Mouse (Mus musculus) gastrocnemius, postnatal 10 days (tissue): ENCODE measurements around the gene Wdr63. TPM values are rescaled to one million over a fixed set of nuclear protein-coding genes. Genes with fewer than 3 reads are reported as not detected.

Experiments used
- DNase-seq: peaks from one replicate; pipeline ENCODE4 v3.0.0; 2021; ENCODE audit warnings: mixed read lengths
- long read RNA-seq, 2 experiments: library from polyadenylated mRNA; stranded (forward); transcript quantifications; one replicate each; pipeline ENCODE4 v2.0.0; 2021
- total RNA-seq, 2 experiments: library from RNA; stranded (reverse); gene quantifications; 2 replicates each; pipeline ENCODE4 v1.2.3; 2021

Gene Wdr63
- total RNA-seq: not detected
- long read RNA-seq, experiment 1: 0 reads
- long read RNA-seq, experiment 2: 0 reads

DNA sequence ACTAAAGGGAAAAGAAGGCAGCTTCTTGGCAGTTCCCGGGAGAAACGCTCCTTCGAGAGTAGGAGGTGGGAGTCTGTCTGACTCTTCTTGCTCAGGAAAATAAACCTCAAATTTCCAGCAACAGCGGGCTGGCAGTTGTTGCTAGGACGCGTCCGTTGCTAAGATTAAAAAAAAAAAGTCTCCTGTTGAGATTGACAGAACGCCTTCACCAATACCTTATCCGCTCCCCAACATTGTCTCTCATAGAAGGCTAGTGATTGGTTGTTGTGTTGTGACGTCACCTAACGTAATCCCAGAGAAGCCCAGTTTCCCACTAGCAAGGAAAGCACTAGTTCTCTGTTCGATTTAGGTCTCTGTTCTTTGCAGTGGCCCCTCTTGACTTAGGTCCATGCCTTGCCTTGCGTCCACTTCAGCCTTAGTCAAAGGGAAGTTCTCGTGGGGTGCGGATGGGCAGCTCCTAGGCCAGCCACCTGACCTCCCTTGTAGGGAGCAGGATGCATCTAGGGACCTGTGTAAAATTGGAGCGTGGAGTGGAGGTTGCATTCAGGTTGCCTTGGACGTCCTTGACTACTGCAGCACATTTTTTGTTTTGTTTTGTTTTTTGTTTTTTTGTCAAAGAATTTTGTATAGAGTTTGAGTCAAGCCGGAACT is at the start of gene Wdr63:
TSS of gene Wdr63 (minus strand) at position 210 of the 651 bp plus-strand sequence.
- no peak for DNase-seq

DNA sequence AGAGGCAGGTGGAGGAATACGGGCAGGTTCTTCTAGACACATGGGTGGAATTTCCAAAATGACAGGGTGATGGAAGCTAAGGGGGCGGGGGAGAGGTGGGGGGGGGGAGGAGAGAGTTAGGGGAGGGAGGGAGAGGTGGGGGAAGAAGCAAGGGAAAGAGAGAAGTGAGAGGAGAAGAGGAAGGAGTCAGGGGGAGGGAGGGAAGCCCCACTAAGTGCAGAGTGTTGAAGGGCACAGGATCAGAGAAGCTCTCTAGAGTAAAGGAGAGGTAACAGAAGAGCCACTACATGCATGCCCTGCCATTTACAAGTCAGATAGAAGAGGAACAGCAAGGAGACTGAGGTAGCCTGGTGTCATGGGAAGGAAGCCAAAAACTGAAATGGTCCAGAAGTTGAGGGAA is 48.9 kb upstream of the Wdr63 start:
- DNase-seq: no peak

DNA sequence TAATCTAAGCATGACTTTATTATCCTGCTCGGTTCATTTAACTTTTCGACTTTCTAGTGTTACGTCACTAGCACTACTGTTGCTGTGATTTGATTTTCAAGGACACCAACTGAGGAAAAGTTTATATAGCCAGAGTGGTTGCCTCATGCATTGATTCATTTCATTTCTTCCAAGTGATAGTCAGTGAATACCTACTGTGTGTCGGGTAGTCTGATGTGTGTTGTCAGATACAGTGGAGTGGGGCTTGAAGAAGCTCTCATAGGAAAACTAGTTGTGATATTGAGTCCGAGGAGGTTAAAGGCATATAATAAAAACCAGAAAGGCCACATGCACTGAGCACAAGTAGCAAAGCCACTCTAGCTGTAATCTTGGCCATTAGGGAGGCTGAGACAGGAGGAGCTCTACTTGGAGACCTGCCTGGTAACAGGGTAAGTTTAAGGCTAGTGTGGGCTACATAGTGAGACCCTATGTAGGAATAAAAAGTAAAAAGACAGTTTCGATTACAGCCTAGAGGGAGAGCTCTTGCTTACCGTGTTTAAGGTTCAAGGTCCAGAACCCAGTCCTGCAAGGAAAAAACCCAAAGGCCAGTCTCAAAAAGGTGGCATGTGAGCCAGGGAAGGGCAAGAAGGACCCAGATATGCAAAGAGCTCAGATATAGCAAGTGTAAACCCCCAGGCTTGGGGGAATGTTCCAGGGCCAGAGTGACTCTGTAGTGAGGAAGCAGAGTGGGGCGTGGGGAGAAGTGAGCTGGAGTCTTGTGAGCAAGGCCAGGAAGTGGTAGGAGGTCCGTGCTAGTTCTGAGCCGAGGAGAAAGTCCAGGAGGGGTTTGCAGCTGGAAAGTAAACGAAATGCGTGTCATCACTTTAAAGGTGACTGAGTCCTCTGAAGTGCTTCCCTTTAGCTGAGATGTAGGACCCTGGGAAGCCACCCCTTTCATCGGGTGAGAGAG is 48.0 kb upstream of the Wdr63 start:
- no peak for DNase-seq

DNA sequence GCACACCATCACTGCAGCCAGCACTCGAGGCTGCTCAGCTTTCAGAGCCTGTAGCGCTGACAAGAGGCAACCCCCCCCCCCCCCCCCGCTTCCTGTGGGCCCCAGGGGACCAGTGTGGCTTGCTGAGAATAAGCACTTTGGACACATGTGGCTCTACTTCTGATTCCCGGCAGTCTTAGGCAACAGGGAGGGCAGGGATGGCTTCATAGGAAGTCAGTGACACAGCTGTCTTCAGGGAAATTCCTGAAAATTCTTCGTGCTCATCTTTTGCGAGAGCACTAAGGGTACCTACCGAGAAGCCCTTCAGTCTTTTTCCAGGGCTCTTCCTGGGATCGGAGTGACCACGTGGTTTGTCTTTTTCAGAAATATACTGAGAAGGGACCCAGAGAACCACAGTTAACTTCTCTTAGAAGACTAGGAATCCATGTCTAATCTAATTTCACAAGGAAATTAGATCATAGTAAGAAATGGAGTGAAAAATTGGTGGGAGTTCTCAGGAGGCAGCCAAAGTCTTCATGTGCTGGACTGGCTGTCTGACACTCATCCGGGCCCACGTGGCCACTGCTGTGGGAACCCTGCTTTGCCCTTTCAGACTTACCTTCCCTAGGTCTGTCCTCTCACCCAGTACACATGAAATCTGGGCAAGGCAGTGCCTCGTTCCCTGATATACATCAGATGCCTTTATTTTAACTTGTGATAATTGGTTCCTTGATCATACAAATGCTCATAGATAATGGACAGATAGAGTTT is 46.1 kb upstream of the Wdr63 start:
- DNase-seq: no peak

DNA sequence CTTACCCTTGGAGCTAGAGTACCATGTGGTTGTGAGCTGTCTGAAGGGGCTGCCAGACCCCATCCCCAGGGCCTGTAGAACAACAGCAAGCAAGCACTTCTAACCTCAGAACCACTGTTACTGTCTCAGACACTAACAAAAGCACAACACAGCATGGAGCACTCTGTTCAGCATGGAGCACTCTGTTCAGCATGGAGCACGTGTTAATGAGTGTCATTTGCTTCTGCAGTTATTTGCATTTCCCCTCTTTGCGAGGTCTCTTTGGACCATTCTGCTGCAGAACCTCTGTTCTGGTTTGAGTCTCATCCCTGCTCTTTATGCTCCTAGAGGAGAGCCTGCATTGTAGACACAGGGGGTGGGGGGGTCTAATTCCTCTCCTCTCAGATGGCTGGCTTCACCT is 45.0 kb upstream of the Wdr63 start:
- no peak for DNase-seq

DNA sequence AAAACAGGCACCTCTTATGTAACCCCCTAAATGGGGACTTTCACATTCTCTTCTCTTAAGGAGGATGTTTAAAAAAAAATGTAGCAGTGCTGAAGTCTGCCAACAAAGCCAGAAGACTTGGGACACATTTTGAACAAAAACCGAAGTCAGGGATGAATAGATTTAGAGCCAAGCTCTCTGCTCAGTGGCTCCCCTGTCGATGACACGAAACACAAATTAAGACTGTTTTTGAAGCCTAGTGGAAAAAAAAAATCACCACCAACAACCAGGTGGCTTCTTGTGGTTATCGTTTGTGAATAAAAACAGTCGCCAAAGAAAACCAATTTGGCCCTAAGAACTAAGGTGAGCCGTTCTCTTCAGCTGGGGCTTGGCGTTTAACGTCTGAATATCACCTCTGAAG is 44.4 kb upstream of the Wdr63 start:
- DNase-seq: no peak

DNA sequence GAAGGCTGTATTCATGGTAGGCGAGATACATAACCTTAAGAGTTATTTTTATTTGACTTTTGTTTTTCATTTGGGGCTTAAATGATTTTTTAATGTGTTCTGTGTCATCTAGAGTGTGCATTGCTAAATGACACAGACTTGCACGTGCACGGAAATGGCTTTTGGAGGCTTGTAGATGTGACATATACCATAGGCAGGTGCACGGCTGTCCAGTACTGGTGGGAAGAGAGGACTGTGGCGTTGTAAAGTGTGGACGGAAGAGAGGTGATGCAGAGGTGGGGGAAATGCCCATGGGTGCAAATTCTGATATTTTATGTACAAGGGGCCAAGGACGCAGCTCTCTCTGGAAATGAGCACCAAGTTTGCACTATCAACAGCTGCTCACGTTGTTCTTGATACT is 43.8 kb upstream of the Wdr63 start:
- DNase-seq: no peak

DNA sequence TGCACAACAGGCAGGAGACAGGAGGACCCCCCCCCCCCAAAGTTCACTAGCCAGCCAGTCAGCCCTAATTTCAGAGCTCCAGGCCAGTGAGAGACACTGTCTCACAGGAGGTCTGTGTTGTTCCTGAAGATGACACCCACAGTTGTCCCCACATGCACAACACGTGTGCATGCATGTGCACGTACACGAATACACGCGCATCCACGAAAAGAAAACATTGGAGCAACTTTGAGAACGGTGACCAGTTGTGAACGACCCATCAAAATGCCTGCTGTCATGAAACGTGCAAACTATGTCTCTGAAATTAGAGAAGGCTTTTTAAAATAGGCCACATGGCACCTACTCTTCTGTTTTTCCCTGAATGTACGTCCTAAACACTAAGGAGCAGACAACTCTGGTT is 43.4 kb upstream of the Wdr63 start:
- DNase-seq: no peak

DNA sequence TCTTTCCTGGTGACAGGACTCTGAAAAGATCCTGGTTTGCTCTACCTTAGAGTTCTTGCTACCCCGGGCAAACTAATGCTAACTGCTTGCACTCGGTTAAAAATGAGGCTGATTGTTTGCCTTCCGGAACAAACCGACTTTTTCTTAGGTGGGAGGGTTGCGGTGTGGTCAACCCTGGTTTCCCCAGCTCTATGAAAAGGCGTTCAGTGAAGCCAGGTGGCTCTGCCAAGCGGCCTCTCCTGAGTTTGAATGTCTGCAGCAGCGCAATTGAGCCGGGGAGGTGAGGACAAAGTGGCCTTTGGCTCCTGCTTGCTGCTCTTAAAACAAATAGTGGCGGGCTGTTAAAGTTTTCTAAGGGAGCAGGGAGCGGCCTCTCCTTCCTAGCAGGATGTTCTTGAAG is 42.6 kb upstream of the Wdr63 start:
- no peak for DNase-seq

DNA sequence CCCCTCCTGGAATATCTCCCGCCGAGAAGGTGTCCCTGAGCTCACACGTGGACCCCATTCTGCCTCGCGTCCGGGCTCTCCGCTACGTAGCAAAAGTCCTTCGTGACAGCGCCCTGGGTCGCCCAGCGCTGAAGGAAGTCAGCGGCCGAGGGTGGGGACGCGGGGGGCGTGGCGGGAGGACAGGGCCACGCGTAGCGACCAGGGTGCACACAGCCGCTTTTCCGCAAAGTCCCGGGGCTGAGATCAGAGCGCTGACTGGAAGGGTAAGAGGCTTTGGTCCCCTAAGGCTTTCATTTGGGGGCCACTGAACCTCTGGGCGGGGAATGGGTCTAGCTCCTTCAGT is 42.1 kb upstream of the Wdr63 start:
- DNase-seq: peak; percentile 57

DNA sequence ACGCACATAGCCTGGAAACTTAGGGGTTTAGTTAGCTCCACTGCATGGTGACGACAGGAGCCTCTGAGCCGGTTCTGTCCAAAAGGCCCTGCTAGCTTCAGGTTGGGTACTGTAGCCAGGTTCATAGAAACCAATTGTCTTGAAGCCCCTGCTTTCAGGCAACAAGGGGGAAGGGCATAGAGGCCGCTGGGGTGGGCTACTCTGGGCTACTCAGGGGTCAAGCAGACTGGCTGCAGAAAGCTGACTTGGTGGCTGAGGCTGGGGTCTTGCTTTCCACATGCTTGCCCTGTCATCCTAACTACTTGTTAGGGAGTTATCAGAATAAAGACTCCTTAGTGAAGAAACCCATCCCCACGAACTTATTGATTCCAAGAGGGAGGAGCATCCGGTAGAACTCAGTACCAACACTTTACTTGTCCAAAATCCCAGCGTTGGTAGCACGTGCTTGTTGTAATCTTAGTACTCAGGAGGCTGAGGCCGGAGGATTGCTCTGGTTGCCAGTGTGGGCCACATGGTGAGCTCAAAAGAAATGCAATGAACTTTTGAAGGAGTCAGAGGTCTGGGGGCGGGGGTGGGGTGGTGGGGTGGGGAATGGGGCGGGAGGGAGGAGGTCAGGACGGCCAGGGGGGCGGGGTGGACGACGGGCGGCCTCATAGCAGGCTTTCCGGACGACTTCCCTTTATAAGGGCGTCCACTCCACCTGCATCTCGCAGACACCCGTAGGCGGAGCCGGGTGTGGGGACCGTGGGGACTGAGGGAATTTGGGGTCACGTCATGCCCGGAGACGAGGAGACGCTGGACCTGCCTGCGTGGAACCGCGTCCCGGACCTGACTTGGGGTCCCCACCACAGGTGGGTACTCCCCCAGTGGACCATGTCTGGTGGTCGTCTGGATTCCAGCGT is 41.5 kb upstream of the Wdr63 start, which contains the start of gene Mcoln2:
TSS of gene Mcoln2 (plus strand) at position 678 of the 902 bp plus-strand sequence.
- peak; percentile 10 for DNase-seq

DNA sequence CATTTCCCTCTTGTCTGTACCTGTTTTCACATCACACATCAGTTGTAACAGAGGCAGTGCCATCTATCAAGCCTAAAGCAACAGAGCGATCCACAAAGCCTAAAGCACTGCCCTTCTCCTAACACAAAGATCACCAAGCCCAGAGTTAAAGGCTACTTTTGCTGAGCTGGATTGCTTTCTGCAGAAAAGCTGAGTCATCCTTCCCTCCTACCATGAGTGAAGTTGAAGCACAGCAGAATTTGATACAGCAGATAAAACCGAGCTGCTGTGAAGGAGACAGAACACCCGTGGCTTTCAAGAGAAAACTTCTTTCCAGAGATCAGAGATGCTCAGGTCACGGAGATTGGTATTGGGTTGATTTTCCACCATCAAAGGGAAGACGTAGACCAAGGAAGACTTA is 38.2 kb upstream of the Wdr63 start:
- no peak for DNase-seq

DNA sequence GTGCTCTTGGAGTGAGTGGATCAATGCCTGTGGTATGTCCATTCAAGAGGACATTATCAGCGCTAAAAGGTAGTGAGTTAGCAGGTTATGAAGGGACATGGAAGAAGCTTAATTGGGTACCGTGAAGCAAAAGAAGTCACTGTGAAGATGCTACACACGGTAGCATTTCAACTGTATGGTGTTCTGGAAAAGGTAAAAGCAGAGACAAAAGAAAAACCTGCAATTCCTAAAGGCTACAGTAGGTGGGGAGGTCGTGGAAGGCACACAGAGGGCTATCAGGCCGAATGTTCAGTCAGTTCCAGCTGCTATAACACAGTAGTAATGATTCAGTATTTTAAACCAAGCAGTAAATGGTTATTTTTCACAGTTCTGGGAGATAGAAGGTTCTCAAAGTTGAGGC is 37.6 kb upstream of the Wdr63 start:
- DNase-seq: no peak

DNA sequence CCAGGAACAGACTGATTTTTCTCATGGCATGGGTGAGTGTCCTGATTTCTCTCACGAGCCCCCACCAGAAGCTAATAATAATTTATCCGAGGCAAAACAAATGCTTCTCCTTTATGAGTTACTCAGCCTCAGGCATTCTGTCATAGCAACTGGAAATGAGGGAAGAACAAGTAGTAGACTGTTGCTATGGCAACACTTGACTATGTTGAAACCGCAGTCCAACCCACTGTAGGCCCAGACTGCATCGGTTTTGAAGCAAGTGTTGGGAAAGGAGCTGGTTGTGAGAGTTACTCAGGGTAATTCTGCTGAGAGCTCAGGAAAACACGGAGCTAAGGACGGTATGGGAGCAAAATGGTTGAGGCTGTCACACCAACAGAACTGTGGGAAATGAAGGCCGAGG is 34.6 kb upstream of the Wdr63 start:
- DNase-seq: no peak

DNA sequence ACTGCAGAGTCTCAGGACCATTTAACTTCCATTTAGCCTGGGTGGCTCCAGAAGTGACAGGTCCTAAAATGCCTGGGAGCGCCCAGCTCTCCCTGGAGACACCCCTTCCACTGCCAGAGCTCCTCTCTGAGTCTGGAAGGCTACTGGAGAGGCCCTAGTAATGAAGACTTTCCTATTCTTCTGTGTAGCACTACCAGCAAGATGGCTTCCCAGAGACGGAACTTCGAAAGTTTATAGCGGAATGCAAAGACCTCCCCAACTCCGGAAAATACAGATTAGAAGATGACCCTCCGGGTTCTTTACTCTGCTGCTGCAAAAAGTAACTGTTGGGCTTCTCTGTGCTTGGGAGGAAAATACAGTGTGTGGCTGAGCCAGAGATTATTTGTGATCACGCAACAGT is 32.3 kb upstream of the Wdr63 start:
- DNase-seq: no peak

DNA sequence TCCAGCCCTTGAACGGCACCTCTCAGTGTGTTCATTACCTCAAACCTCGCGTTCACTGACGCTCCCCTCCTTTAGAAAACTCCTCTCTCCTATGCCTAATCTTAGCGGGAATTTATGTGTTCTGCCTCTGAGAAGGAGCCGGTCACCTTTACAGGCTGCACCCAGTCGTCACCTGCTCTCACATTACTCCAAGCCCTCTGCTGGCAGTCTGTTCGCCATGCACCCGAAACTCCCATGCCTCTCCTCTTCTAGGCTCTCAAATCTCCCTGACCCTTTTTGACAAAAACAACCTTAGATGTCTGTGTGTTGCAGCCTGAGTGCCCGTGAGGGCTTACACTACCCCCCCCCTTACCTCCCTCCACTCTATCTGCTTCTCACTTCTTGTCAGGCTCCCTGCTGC is 28.5 kb upstream of the Wdr63 start:
- DNase-seq: no peak

DNA sequence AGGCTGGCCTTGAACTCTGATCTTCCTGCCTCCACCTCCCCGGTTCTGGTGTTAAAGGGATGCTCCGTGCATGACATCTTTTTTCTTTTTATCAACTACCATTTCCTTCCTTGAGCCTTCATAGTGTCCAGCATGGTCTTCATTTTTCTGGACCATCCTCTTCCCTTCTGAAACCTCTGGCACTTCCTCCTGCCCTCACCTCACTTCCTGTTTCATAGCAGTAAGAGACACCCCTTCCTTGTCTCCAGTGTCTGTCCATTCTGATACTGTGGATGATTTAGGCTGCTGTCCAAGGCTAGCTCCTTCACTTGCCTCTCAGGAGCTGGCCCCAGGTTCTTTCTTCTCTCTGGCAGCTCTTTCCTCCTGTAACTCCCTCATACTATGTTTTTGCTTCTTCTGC is 27.5 kb upstream of the Wdr63 start:
- DNase-seq: no peak

DNA sequence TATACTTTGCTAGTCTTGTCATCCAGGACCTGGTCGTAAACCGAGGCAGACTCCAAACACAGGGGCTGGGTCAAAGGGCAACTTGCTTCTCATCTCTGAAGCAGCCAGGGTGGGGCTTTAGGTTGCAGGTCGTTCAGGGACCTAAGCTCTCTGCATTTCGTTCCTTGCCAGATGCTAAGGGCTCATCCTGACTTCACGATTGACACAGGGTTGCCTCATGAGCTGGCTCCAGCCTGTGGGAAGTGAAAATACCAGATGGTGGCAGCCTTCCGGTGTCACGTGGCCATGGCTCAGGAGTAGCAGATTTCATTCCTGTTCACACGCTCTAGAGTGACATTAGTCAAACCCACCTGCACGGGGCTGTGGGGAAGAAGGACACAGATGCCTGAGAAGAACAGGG is 26.9 kb upstream of the Wdr63 start:
- DNase-seq: no peak

DNA sequence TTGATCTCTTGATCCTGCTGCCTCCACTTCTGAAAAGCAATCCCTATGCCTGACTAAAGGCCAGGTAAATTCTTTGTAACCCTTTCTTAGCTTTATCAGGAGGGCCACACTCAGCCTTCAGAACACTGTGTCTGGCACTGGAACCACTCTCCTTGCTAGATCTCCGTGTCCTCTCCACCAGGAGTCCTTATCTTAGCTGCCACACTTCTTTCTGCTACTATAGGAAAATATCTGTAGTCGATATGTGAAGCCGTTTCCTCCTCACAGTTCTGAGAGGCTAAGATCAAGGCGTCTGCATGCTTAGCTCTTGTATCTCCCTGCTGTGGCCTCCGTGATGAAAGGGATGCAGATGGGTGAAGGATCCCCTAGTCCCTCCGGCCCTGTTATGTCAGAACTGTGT is 19.3 kb upstream of the Wdr63 start:
- no peak for DNase-seq

DNA sequence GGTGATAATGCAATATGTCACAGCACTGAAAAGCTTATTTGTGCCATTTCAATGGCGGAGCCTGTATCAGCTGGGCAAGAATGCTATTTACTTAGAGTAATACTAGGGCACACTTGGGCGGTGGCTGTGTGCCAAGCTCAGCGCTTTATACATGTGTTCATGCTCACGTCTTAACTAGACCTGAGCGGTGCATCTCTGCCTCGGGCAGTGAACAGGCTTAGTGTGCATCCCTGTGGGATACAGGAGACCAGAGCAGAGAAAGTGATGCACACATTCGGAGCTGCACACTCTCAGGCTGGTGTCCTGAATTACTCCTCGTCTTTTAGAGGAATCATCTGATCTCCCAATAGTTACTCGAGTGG is 15.5 kb upstream of the Wdr63 start:
- no peak for DNase-seq

DNA sequence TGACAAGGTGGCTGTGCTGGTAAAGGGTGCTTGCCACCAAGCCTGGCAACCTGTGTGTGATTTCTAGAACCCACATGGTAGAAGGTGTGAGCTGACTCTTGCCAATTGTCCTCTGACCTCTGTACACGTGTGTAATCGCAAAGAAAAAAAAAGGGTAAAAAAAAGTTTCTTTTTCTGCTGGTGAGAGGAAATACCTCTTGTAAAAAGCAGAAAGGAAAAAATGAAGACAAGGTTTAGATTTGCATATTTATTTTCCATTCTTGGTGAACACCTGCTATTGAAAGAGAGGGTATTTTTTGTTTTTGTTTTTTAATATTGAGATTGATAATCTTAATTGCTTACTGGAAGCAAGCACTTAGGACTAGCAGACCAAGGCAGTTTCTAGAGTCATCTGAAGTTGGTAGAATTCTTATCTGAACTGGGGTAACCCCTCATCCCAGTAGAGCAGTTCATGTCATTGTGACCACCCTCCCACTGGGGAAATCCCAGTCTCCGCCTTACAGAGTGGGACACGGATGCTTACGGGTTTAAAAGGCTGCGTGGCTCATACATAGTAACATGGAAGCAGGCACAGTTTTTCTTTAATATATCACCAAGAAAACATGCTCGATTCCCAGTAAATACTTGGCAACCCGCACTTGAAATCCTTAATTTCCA is 15.0 kb upstream of the Wdr63 start:
- no peak for DNase-seq

DNA sequence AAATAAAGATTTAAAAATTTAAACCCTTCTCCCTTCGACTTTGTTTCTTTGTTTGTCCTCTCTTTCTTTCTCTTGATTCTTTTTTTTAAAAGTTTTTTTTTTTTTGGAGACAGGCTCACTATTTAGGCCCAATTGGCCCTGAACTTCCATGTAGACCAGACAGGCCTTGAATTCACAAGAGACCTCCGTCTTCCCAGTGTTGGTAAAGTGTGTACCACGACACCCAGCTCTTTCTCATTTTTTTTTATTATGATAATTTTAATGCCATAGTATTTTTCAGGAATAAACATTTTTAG is 14.1 kb upstream of the Wdr63 start:
- DNase-seq: no peak
